In genomic region chr9:30523852-30524251, GRCm38 (mm10) we compare ENCODE assay signal across 15 mouse cellular contexts.
DNase-seq lines count a peak whose midpoint lies in the region; ATAC-seq lines count a peak whose summit lies in the region.
"Had no signal": no experiment of that assay in that cellular context is flagged by ENCODE, and none has a peak within 500 bp of the region (broad histone marks: within the 10 kb centered on the region; RNA-seq: fewer than 3 reads in every experiment).

No protein-coding gene starts in this region.

- no peak overlapping the region for H3K9ac ChIP-seq in intestine, embryonic 15.5 days
- H3K9ac ChIP-seq: heart, embryonic 13.5 days; hindbrain, embryonic 12.5 days; liver, embryonic 12.5 days had no signal

- no peaks in the 10 kb centered on the region for H3K36me3 ChIP-seq in intestine, embryonic 15.5 days
- H3K36me3 ChIP-seq: G1E; heart, embryonic 13.5 days; hindbrain, embryonic 12.5 days; liver, embryonic 12.5 days had no signal

- no peak for ATAC-seq in intestine, embryonic 15.5 days
- ATAC-seq: intestine, postnatal 0 days; liver, embryonic 12.5 days had no signal

- H3K4me3 ChIP-seq in intestine, embryonic 15.5 days (replicated peaks), result no peak overlapping the region
- H3K4me3 ChIP-seq: heart, embryonic 13.5 days; hindbrain, embryonic 12.5 days; liver, embryonic 12.5 days had no signal

- no peaks in the 10 kb centered on the region for H3K9me3 ChIP-seq in intestine, embryonic 15.5 days
- H3K9me3 ChIP-seq: G1E; heart, embryonic 13.5 days; hindbrain, embryonic 12.5 days; liver, embryonic 12.5 days had no signal

- H3K4me2 ChIP-seq in intestine, embryonic 15.5 days (replicated peaks), result no peak overlapping the region
- H3K4me2 ChIP-seq: heart, embryonic 13.5 days; hindbrain, embryonic 12.5 days; liver, embryonic 12.5 days had no signal

- intact Hi-C loops in heart, postnatal 36 days (cut with DNase I), result no loop called here

- no peaks in the 10 kb centered on the region for H3K27me3 ChIP-seq in intestine, embryonic 15.5 days (replicated peaks)
- H3K27me3 ChIP-seq: heart, embryonic 13.5 days; hindbrain, embryonic 12.5 days; liver, embryonic 12.5 days had no signal

- DNase-seq in gastrocnemius, adult 18-20 months (ENCODE audit: low spot score), result peak; percentile 57
- no peak for DNase-seq in gastrocnemius, postnatal 4 days (ENCODE audit: low spot score in 2 of 2)
- peak; percentile 76 for DNase-seq in kidney, adult 9 months
- DNase-seq in kidney, postnatal 4 days, result no peak
- peak; percentile 66 for DNase-seq in gastrocnemius, postnatal 25 days
- DNase-seq in heart, postnatal 36 days, result peak; percentile 27 to 33
- DNase-seq: adrenal gland, postnatal 36 days; cerebellum, postnatal 25 days; thymus, adult 18-20 months had no signal

- no peaks in the 10 kb centered on the region for H3K4me1 ChIP-seq in intestine, embryonic 15.5 days (replicated peaks)
- H3K4me1 ChIP-seq: liver, embryonic 12.5 days had no signal

- no peak overlapping the region for H3K27ac ChIP-seq in intestine, embryonic 15.5 days
- H3K27ac ChIP-seq: heart, embryonic 13.5 days; hindbrain, embryonic 12.5 days; liver, embryonic 12.5 days had no signal

- 88% methylated on average over 2 of the region's 2 CpGs for WGBS in intestine, embryonic 15.5 days

Comparison
In these comparisons a context has a peak if more than half of its experiments do, and no peak if none do; other contexts are left out.
1. DNase-seq: peak in gastrocnemius, adult 18-20 months (single experiment), kidney, adult 9 months (single experiment), gastrocnemius, postnatal 25 days (single experiment) and heart, postnatal 36 days (2 of 2); none in gastrocnemius, postnatal 4 days (0 of 2) and kidney, postnatal 4 days (0 of 2).